Mouse (Mus musculus) neutrophil, adult 59 days (primary cell): Measurements from ENCODE around the gene Retnlg. TPM values are rescaled to one million over a fixed set of nuclear protein-coding genes. Genes with fewer than 3 reads are reported as not detected.

Experiments
- total RNA-seq, 2 experiments: library from RNA; stranded (reverse); gene quantifications; 1 replicate in 1 of 2; 2 replicates in 1 of 2; pipeline ENCODE4 v1.2.4; 2023

Retnlg gene
- total RNA-seq = over 10,000 TPM in 1 of 2 experiments, 1,000 to 10,000 TPM in 1; 9,336 to 10,029 TPM

GRCm38 (mm10) chr16:48872321-48872720 lies at the start of gene Retnlg:
Gene Retnlg, plus strand, starts transcription at chr16:48872621.

GRCm38 (mm10) chr16:48842266-48842665 lies 30.2 kb upstream of the Retnlg start, which contains the start of gene Retnla:
Gene Retnla, plus strand, starts transcription at chr16:48842551.

Other genes starting within 250 kb of the Retnlg start
- not detected for gene Trat1, start 100.6 kb upstream of the Retnlg start, total RNA-seq
- gene Retnlb, start 55.8 kb upstream of the Retnlg start, total RNA-seq = 1 to 10 TPM in 1 of 2 experiments, under 1 TPM in 1; 0.73 to 2.0 TPM
- gene Retnla, start 30.1 kb upstream of the Retnlg start, total RNA-seq = not detected
- 1 to 10 TPM; 4.5 to 5.3 TPM for gene Dzip3, start 121.5 kb downstream of the Retnlg start, total RNA-seq
- gene Cip2a, start 121.6 kb downstream of the Retnlg start, total RNA-seq = 10 to 100 TPM; 32.4 to 36.2 TPM
- not detected for gene Myh15, start 184.9 kb downstream of the Retnlg start, total RNA-seq